Mouse (Mus musculus): ENCODE measurements around the gene Slc24a2. TPM values are rescaled to one million over a fixed set of nuclear protein-coding genes. Genes with fewer than 3 reads are reported as not detected.

Gene Slc24a2
- total RNA-seq (2015; ENCODE audit: low replicate concordance) (not detected in 2 replicates), total RNA-seq (2017; ENCODE audit: low replicate concordance) (0.14 TPM in 1 of 2 replicates, not detected in the other)

DNA sequence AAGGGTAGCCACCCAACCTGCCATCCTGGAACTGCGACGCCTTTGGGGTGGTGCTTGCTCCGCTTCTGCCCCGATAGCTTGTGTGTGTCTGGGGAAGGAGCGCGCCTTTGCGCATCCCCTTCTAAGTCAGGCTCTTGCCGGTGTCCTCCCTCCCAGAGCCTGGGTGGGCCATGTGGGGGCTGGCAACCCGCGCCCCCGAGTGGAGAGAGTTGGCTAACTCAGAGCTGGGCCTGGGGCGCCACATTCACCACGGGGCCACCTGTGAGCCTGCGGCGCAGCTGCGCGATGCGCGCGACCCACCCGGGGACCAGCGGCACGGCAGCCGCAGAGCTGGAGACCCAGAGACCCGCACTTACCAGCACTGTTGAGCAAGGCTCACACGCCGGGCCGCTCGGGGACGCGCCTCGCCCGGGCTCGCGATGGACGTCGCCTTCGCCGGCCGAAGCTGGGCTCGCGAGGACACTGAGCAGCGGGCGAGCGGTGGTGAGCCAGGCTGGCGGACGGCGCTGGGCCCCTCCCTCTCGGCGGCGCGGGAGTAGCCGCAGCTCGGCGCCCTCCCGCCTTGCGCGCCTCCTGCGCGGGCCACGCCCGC lies at the start of gene Slc24a2:
Slc24a2 (minus strand) TSS at position 518 of the 592 bp plus-strand sequence.
- ATAC-seq (replicated peaks; ENCODE audit: low FRiP score, poor library complexity, severe bottlenecking), result no peak

DNA sequence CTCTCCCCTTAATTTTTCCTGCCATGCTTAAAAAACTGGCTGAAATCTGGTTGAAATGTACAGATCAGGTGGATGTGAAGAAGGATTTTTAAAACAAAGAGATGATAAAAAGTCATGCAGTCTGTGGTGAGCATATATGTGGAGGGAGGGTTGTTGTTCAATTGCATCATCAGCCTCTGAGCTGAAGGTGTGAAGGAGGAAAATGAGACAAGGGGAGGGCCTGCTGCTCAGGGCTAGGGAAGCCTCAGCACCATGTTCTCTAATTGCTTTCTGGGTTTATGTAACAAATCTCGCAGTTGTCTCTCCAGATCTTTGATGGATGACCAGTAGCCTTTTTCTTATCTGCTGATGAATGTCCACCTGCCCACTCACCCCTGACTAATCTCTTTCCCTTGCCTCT lies 44.5 kb upstream of the Slc24a2 start:
- ATAC-seq (replicated peaks; ENCODE audit: low FRiP score, poor library complexity, severe bottlenecking), result no peak

DNA sequence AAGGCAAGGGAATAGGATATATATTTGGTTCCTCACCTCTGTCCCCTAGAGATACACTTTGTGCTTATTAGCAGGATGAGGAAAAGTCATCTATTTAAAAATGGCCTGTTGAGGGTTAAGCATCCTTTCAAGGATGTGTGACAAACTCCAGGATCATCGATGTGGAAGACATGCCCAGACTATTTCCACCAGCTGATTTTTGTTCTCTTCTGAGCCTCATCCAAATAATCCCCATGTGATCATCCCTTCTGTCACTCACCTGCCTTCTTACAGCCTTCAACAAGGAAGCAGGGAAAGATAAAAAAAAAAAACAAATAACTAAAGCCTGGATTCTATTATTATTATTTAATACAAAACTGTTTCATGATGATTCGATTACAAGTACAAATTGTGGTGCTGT lies 44.0 kb upstream of the Slc24a2 start:
- ATAC-seq (replicated peaks; ENCODE audit: low FRiP score, poor library complexity, severe bottlenecking), result no peak

DNA sequence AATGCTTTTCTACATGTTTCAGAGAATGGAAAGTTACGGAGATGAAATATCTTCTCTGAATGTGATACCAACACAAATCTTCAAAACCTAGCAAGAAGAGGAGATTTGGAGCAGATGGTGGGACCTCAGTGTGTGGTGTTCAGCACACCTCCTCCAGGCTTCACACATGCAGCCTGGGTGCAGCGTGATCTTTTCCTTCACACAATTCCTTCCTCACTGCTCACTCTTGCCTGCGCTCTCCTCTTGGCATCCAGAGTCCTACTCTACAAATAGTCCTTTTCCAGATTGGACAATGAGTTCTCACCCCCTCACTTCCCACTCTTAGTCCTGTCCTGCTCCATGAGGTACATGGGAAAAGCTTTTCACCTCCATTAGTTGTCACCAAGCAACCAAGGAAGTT lies 43.2 kb upstream of the Slc24a2 start:
- no peak for ATAC-seq (replicated peaks; ENCODE audit: low FRiP score, poor library complexity, severe bottlenecking)

DNA sequence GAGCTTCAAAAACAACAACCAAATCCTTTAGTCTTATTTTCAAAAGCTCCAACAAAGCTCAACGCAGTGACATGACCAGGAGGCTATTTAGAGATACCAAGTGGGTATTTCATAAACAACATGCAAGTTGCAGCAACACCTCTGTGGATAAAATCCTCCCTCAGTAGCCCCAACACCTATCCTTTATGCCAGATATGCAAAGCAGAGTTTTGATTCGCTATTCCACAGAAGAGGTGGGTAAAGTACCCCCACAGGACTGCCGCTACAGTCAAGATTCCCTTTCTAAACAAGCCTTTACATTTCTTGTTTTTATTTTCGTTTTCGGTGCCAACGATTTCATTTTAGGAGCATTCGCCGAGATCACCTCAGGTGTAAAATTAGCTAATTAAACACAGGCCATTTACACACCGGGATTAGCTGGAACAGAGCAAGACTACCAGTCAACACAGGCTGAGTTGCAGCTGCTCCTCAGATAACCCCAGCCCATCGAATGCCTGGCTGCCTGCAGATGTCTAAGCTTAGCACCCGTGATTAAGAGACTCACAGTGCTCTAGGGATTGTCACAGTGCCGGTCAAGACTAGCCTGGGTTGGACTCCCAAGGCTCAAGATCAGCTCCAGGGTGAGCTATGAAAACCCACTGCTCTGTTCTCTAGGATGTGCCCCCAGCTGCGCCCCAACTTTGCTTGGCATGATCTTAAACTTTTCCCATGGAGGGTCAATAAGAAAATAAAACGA lies 885 bp downstream of the Slc24a2 start:
- no peak for ATAC-seq (replicated peaks; ENCODE audit: low FRiP score, poor library complexity, severe bottlenecking)

DNA sequence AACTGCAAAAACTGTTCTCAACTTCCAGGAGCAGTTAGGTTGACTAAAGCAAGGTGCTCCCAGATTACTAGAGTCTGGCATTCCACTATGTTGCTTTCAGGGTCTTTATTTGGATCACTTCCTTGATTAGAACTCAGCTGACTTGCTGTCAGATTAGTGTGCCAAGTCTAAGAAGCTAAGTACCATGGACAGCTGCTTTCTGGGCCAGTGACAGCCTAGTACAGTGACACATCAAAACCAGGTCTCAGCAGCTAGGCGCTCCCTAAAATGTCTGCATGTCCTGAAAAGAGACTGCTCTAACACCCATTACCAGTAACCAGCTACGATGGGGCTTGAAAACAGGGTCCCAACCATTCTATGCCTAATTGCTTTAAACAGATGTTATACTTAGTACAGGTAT lies 8.7 kb downstream of the Slc24a2 start:
- no peak for ATAC-seq (replicated peaks; ENCODE audit: low FRiP score, poor library complexity, severe bottlenecking)

DNA sequence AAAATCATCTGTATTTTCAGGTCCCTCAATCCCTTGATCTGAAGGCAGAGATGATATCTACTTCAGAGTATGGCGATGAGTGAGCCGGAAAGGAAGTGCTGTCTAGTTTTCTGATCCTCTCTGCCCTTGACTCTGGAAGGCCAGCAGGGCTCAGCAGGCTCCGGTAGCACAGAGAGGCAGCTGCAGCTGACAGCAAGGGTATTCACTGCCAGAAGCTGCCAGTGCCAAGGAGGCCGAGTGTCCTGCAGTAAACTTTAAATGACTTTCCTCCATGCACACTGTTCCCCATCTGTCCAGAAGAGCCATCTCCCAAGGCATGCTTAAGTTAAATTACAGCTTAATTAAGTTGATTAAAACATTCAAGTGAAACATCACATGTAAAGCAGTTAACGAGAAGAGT lies 12.1 kb downstream of the Slc24a2 start:
- no peak for ATAC-seq (replicated peaks; ENCODE audit: low FRiP score, poor library complexity, severe bottlenecking)

DNA sequence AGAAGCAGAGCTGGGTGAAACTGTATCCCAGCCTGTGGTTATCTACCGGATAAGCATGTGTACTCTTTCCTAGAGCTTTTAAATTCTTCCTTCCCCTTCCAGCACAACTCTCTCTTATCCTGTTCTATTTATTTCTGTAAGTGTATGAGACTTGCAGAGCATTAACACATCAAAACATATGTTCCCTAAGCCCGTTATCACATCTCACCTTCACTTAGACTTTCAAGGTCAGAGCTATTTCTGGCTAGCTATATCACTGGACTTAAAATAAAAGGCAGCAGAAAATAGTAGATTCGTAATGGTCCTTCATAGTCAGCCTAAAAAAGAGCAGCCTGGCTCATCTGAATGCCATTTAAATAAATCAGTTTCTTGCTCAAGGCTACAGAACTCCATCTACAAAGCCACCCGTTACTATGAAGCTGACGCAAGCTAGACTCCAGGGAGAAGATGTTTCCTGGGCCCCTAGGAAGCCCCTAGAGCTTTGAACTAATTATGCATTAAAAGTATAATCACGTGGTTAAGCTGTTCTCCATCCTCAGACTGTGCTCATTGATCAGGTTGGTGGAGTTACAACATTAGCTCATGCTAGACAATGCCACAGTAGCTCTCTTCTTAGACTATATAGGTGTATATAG lies 18.8 kb downstream of the Slc24a2 start:
- ATAC-seq (replicated peaks; ENCODE audit: low FRiP score, poor library complexity, severe bottlenecking), result no peak

DNA sequence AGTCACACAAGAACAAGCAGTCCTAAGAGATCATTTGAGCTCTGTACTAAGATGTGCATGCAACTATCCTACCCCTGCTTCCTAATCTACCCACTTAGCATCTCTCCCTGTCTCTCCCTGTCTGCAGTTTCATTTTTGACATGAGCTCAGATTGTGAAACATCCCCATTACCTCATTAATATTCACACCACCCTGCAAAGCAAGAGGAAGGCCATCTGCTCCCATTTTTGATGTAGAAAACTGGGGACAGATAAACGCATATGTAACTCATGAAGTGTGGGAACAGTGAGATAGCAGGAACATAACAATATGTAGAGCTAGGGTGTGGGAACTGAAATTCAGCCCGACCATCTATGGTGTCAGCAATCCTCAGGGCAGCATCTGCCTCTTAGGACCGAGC lies 19.7 kb downstream of the Slc24a2 start:
- ATAC-seq (replicated peaks; ENCODE audit: low FRiP score, poor library complexity, severe bottlenecking), result no peak

DNA sequence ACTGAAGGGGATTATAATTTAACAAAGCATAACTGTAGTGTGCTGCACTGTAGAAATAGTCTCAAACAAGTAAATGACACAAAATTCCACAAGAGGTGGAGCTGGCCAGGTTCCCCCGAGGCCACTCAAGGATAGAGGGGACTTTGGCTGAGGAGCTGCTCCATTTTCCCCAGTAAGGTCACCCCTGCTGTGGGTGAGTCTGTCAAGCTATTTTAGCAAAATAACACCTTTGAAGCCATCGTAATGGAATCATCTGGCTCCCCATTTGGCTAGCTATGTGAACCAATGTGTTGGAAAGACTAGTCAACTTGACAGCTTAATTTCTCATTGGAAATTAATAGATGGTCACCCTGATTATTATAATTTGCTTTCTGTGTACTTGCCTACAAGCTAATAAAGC lies 28.2 kb downstream of the Slc24a2 start:
- ATAC-seq (replicated peaks; ENCODE audit: low FRiP score, poor library complexity, severe bottlenecking), result no peak

DNA sequence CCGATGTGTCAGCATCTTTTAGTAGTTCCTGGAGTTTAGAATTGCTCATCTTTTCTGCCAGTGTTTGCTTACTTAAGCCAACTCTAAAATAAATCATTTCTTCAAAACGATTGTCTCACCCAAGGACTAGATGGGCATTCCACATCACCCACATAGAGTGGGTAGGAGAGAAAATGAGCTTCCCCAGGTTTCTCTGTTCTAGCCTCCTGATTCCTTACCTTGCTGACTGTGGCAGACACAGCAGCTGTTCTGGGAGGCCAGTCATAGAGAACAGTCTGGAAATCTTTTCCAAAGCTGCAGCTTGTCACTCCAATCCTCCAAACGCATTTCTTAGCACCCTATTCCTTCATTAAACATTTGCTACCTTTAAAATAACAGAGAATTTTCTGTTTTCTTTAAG lies 29.0 kb downstream of the Slc24a2 start:
- no peak for ATAC-seq (replicated peaks; ENCODE audit: low FRiP score, poor library complexity, severe bottlenecking)

DNA sequence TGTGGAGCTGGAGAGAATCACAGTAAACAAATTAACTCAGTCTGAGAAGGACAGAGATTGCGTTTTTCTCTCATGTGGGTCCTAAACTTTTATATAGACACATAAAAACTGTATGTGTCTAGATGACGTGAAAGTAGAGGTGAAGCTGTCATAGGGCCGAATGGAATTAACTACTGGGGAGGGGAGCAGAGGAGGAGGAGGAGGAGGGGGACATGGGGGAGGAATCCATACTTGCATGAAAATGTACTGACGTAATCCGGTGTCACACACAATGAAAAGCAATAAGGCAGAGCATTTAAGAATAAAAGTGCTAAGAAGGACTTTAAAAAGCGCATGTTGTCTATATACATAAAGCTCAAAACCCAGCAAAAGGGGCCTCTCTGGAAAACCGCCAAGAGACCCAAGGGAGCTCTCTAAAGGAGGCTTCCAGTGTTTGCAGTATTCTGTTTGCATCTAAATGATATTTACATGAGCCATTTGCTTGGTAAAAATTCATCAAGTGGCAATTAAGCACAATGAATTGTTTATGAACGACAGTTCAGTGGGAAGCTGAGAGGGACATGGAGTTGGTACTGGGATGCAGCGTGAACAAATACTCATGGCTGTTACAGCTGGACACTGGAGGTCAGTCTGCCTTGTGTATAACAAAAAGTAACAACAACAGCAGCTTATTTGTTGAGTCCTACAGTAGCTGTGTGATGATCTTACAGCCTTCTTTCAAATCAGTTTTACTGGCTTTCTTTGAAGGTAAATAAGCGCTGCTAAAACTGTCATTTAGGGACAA lies 45.9 kb downstream of the Slc24a2 start:
- ATAC-seq (replicated peaks; ENCODE audit: low FRiP score, poor library complexity, severe bottlenecking), result no peak

DNA sequence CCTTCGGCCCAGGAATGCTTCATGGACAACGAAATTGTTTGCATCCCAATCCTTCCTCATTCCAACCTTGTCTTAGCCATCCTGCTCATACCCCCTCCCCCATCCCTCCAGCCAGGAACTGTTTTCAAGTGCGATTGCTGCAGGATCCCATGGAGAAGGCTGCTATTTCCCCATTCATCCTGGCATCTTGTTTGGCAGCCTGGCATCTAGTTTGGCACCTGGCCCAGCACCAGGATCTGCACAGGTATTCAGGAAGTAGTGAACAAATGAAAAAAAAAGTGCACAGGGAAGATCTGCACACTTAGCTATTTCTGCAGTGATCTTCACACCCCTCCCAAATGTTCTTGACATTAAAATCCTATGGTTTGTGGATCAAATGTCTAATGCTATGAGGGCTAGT lies 53.2 kb downstream of the Slc24a2 start:
- no peak for ATAC-seq (replicated peaks; ENCODE audit: low FRiP score, poor library complexity, severe bottlenecking)

DNA sequence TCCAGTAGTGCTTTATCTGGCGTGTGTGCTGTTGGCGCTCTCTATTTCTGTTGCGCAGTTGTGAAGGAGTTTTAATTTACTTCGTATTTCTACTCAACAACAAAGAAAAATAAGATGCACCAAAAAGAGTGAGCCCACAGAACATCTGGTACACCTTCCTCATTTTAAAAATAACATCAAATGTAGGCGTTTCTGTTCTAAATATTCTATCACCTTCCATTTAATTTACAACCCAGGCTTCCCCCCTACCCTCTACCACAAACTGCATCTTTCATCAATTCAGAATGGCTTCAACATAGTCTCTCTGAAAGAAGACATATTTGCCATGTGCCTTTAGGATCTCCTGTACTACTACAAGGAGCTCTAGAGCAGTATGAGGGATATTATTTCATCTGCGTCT lies 66.3 kb downstream of the Slc24a2 start:
- no peak for ATAC-seq (replicated peaks; ENCODE audit: low FRiP score, poor library complexity, severe bottlenecking)

DNA sequence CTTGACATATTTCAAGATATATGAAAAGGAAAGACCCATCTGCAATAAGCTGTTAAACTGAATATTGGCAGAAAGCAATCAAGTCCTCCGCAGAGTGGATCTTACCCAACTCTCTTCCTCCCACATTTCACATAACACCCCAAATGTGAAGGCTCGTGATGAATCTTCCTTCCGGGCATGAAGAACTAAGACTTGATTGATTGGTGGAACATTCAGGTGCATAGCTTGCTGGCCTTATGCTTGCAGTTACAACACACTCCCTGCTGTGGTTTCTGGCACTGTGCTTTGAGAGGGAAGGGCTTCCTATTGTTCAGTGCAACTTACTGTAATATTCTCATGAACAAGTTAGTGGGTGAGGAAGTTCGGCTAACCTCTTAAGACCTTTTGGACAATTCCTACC lies 72.2 kb downstream of the Slc24a2 start:
- ATAC-seq (replicated peaks; ENCODE audit: low FRiP score, poor library complexity, severe bottlenecking), result no peak

DNA sequence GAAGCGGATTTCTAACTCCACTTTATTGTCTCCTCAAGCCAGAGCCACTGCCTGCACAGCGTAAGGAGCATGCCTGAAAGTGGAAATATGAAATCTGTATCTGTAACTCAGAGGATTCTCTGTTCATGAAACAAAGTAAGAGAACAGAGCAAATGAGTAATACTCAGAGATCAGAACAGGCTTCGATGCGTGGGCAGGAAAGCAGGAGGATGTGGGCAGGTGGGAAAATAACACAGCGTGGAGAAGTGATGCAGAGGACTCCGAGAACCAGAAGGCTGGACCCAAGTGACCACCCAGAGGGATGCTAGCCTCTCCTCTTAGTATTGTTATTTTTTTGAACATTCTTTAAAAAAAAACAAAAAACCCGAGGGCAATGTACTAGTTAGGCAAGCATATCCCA lies 78.3 kb downstream of the Slc24a2 start:
- no peak for ATAC-seq (replicated peaks; ENCODE audit: low FRiP score, poor library complexity, severe bottlenecking)

DNA sequence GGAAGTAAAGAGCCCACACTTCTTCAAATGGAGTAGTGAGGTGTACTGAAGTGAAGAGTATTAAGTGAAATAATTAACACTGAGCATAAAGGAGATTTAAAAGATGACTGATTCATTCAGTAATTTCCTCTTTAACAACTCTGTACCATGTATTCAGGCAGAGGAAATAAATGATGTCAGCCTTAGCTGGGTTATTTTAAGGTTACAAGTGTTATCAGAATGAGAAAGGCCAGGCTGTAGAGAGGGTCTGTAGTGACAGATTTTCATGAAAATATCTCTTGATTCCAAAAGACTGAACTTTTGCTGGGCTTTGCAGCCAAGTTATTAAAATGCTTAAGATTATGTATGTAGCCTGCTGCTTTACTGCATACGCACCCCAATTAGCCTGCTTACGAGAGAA lies 80.7 kb downstream of the Slc24a2 start:
- no peak for ATAC-seq (replicated peaks; ENCODE audit: low FRiP score, poor library complexity, severe bottlenecking)

DNA sequence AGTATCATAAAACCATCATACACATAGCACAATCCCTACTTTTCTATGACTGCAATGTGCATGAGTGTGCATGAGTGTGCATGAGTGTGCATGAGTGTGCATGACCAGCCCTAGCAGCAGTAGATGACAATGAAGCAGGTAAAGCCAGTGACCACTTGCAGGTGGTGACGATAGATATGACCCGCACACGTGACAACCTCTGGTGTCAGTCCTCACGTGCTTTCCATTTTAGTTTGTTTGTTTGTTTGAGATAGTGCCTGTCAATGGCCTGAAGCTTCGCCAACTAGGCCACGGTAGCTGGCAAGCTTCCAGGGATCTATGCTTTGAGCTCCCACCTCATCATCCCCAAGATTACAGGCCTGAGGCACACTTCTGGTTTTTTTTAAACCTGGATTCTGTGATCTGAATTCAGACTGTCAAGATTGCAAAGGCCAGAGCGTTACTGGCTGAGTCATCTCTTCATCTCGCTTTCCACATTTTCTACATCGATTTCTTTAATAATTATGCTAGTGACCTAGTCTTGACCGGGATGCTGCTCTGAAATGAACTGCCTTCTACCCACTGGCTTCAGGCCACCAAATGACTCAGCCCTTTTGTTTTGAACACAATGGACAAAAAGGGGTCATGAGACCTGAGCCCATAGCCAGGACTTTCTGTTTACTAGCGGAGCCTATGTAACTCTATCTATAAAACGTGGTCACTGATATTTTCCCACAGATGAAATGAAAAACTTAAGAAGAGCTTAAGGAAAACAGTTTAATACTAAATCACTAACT lies 88.5 kb downstream of the Slc24a2 start:
- ATAC-seq (replicated peaks; ENCODE audit: low FRiP score, poor library complexity, severe bottlenecking), result no peak

DNA sequence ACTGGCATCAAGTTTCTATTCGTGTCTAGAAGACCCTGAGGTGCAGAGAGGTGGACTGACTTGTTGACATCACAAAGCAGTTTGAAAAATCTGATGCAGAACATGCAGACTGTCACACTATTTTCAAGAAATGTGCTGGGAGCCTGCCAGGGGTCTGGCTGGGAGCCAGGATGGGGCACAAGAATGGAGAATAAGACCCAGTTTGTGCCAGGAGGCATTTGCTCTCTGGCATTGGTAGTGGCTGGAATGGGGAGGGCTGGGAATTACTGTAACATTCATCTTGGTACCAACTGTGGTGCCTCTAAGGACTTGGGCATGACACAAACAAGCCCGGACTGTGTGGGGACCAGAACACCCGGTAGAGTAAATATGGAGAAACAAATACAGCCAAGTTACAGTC lies 89.4 kb downstream of the Slc24a2 start:
- no peak for ATAC-seq (replicated peaks; ENCODE audit: low FRiP score, poor library complexity, severe bottlenecking)

DNA sequence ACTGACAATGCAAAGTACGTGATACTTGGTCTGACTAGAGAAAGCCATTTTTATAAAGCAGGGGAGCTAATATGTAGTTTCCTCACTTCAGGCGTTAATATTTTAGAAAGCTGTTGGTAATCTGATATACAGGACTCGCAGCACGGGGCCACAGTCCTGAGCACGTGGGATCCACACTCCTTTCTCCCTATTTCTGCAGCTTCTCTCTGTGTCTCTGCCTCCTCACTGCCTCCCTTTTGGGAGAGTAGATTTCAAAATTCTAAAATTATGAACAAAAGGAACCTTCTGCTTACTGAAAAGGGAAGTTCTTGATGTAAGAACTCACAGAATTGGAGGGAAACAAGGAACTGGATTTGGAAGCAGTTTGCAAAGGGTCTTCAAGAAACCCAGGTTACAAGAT lies 97.8 kb downstream of the Slc24a2 start:
- no peak for ATAC-seq (replicated peaks; ENCODE audit: low FRiP score, poor library complexity, severe bottlenecking)
